Mouse (Mus musculus): ENCODE measurements at regions not wholly inside any gene's neighbourhood (a gene's known extent, or its start where the extent isn't known, plus 50 kb on each side); places are given as distances from the start of the nearest gene placed in this dataset.

DNA sequence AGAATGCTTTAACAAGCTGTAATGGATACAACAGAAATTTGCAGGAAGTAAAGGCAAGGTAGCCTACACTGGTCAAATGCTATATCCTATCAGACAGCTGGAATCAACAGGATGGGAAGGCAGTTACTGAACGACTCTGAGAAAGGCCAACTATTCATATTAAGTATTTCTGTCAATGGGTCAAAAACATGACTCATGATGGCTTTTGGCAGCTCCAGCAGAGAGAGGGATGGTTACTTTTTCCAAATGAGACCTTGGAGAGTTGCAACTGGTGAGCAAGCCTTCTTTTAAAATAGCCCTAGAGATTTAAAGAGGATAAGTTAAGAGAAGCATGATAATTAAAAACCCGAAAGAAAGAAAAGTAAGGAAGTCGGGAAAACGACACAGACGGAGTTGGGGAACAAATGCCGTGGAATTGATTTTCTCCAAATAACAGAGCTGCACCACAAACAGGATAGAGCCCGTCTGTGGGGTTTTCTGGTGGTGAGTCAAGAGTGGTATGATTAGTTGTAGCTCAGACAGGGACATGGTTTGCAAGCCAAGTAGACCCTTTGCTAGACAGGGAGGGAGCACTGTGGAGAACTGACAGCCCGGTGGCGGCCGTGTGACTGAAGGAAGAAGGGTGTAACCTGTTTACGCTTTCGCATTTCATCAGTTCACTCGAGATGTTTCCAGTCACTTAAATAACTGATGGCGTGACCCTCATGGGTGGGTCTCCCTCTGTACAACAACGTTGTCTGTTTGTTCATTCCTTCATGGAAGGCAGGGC is 3638.1 kb upstream of the Gm7489 start:
- DNase-seq = no peak

DNA sequence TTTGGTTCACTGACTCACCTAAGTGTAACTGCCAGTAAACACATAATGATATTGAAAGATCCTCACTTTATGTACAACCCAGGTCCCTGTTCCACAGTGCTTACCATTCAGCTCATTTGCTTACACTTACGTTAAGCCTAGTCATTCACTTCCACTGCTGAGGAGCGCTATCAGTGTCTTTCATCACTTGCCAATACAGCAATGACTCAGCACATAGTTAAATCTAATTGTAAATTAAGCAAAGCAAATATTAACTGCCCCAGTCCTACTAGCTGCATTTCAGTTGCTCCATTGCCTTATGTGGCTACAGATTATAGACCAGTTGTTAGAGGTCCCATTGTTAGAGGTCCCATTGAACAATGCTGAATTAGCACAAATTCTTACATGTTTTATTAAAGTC is 3624.6 kb upstream of the Gm7489 start:
- DNase-seq = no peak

DNA sequence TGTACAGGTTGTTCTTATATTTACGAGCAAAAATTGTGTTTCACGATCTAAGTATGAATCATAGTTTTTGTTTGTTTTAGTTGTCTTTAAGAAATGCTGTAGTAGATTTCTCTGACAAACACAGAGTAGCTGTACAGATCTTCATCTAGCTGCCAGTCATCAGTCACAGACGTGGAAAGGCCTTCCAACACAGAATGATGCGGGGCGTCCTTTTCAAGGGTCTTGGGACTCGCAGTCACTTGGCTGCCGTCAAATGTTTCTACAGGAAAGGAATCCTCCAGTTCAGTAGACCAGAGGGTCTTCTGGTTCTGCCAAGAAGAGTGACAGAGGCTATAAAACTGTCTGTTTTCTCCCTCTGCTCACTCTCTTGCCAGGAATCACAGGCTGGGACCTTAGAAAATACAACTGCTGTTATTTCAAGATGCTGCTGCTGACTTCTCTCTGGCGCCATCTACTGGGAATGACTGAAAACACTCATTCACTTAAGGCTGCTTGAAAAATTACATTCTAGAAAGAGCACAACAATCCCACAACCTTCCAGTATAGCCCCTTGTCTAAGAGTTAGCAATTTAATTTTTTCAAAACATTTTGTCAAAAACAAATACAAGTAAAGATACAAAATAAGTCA is 3623.3 kb upstream of the Gm7489 start:
- peak; percentile 34 to 54 for DNase-seq

DNA sequence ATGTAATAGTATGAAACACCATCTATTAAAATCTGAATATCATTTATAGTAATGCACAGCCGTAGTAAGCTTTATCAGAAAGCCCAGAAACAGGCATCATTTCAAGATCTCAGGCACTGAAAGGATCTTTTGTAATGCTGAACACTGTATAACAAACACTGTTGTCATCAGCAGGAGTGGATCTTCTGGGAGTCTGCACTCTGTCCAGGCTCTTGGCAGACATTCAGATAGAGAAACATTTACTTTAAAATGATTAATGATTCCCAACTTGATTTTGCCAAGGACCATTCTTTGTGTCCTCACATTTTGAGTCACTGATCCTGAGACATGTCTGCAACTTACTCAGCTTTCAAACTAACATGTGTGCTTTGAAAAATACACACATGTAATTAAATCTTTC is 3617.2 kb upstream of the Gm7489 start:
- DNase-seq = no peak

DNA sequence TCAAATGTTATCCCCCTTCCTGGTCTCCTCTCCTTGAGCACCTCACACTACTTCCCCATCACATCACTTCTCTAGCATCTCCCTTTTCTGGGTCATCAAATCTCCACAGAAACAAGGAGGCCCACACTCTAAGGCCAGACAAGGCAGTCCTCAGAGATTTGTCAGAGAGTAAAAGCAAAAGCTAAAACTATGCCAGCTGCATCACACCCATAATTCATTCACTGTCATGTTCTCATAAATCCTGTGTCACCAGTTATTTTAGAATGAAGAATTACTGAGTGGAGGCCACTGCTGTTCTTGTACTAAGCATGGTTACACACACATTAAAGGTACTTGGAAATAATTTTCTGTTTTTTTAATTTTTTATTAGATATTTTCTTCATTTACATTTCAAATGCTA is 3613.1 kb upstream of the Gm7489 start:
- no peak for DNase-seq

DNA sequence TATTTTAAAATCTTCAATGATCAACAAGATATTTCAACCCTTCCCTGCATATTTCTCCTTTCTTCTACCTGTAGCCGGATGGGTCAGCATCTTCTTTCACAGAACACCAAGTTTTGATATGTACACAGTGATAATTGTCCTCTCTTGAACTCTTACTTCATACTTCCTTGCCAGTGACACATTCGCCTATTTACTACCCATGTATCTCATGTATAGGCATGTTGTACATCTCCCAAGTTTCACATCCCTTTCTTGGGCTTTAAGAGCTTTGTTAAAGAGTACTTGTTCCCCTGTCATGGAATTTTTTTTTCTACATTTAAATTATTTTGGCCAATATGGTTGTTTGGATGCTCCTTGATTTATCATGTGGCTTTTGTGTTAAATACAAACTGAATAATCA is 3602.1 kb upstream of the Gm7489 start:
- no peak for DNase-seq

DNA sequence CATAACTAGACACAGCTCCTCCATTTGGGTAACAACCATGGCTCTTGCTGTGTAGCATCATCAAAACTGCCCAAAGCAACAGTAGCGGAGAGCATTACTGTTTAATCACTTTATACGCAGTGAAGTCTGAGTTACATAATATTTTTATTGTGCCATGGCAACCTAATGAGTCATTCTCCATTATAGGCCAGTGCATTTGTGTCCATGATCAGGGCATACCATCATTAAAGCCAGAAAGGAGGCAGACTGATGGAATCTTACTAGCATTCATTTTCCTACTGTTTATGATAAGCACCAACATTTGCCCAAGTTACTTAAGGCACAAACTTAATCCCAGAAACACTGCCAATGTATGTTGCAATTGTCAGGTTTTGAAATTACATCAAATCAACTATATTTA is 3601.2 kb upstream of the Gm7489 start:
- DNase-seq = no peak

DNA sequence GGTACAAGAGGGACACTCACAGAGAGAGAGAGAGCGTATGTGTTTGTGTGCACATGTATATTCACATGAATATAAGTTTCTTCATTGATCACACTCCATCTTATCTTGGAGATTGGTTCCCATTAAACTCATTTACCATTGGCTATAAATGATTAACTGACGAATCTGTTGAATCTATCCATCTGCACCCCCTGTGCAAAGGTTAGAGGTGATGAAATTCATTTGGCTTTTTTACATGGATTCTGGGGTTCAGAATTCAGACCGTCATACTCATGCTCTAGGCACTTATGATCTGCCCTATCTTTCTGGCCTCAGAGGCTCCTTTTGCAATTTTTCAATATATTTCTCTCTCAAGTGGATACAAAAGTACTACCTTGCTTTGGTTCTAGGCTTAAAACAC is 3582.9 kb upstream of the Gm7489 start:
- DNase-seq = no peak

DNA sequence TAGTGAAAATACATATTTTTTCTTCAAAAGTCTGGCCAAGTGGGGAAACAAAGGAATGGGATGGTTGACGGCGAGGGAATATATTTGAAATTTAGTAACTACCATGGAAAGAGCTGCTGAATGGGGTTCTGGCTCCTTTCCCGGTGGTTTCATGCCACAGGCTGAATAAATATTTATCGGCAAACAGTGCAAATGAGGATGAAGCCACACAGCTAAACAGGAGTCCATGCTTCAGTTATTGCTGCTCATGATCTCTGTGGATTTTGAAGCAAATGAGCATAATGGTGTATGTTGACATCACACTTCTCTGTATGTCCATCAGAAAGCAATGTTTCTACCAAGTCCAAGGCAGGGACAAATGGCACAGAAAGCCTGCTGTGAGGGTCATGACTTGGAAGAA is 3580.6 kb upstream of the Gm7489 start:
- no peak for DNase-seq

DNA sequence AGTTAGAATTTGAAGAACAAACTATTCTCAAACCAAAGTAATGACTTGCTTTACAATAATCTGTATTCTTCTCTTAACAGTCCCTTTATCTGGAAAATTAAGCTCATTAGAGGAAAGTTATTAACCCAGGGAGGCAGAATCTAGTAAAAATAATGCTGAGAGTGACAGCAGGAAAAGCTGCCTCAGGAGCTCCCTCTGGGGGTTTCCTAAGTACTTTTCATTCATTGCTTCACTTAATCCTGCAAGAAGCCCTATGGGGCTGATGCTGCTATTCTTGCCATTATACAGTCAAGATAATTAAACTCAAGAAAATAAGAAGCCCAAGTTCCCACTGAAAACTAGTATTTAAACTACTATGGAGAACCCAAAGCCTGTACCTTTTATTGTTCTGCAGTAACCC is 3563.9 kb upstream of the Gm7489 start:
- no peak for DNase-seq

DNA sequence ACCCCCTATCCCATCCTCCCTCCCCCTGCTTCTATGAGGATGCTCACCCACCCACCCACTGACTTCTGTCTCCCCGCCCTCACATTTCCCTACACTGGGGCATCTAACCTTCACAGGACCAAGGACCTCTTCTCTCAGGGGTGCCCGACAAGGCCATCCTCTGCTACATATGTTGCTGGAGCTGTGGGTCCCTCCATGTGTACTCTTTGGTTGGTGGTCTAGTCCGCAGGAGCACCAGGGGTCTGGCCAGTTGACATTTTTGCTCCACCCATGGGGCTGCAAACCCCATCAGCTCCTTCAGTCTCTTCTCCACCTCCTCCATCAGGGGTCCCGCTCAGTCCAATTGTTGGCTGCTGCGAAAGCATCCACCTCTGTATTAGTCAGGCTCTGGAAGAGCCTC is 3539.2 kb upstream of the Gm7489 start:
- DNase-seq = no peak

DNA sequence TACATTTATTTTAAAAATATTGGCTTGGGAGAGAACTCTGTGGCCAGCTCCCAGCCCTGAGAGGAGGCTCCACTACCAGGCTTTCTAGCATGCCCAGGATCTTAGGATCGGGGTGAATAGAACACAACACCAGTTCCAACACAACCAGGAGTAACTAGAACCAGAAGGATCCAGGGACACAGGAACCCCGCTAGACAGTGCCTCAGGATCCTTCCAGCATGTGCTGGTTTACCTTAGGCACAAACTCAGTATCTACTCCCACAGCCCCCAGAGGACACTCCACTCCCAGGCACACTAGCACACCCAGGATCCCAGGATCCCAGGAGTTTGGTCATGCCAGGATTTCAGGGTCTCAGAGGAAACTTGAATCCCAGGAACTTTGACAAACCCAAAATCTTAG is 3537.8 kb upstream of the Gm7489 start:
- no peak for DNase-seq

DNA sequence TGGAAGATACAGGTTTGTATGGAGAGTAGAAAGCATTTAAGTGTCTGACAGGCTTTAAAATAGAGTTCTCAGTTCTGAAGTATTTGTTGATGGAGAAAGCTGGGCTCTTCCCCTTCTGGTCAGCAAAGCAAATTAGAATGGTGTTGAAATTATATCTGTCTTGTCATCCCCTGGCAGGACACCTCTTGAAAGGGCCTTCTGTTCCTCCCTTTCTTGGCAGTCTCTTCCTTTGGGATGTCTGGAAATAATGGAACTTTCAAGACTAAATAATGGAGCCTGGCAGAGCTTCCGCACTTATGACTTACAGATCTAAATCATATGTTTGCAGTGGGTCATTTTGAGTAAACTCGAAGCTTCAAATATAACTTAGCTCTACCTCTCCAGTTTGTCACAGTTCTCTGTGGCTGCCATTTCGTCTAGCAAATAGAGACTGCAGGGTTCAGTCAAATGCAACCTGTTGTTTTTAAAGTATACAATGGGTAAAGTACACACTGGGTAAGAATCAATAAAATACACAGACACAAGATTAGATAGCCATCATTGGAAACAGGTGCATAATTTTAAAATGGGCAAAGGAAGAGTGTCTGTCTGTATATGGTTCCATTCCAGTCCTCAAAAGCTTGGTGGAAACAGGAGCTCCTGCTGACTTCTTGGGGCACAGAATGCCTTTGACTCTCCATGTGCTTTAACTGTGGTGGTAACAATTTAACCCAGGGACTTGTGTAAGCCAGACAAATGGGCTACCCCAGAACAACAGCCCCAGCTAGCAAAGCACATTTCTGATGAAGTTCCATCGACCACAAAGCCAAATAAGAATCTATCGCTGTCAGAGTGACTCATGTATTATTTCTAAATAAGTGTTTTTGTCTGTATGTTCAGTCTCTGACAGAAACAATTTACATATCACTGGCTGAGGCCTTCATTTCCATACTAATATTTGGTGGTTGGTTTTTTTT is 3524.4 kb upstream of the Gm7489 start:
- no peak for DNase-seq

DNA sequence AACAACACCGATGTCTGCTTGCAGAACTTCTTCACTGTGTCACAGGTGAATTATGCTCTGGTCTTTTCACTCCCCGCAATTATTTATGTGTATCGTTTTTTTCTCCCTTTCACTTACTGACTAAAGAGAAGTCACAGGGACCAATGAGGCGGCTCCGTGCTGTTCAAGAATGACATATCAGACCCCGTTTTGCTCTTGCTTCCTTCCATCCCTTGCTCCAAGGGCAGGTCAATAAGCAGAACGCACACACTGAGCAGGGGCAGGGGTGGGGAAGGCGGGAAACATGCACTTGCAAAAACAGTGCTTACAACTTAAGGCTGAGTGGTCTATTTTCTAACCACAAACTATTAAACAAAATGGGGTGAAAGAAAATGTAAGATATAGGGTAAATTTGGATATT is 3523.4 kb upstream of the Gm7489 start:
- DNase-seq = no peak

DNA sequence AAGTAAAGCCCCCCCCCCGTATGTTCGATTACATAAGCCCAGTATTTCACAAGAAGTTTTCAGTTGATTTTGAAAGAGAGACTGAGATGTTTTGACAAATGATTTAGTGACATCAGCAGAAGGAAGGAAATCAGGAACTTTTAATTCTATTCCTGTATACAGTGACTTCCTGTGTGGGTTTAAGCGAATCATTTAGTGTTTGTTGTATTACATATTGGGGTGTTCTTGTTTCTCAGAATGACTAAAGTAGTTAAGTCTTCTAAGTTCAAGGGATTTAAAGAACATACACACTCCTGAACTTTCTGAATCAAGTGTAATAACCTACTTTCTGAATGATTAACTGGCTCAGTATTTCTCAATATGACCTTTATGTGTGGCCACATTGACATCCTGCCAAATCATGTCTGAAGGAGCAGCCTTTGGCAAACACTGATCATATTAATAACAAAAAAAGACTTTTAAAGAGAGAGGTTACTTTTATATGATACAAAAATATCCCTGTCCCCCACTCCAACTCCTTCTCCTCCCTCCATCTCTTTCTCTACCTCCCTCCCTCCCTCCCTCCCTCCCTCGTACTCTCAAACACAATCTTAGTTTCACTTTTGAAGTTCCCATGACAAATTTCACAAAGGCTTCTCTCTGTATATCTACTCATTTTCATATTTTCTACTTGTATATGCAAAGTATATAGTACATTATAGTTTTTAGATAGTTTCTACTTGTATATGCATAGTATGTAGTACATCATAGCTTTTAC is 3522.8 kb upstream of the Gm7489 start:
- DNase-seq = no peak

DNA sequence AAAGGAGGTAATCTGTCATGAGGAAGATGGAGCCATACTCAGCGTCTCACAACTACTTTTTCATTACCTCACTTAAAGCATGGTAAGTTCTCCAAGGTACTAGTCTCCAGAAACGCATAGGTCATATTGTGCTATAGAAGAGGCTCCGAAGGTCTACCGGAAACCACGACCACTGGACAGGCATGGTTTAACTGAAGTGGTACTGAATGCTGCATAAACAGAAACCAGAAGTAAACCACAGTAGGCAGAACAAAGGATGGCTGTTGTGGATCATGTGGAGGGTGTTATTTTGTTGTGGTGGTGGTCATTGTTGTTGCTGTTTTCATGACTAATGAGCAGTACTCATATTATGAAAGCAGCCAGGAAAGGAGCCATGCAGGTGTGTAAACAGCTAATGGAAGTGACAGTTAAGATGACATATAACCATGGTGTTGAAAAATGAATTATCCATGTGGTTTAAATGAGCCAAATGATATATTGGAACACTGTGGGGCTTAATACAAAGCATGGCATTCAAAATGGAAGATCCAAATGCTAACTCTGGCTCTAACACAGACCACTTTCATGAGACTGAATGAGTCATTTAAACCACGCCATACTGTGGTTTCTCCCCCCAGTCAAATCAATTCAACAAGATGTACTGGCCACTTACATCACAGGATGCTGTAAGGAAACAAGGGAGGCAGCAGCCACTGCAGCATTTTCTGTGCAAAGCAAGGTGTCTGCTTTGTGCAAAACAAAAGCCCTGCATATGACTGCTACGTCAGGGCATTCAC is 3484.5 kb upstream of the Gm7489 start:
- DNase-seq = no peak

DNA sequence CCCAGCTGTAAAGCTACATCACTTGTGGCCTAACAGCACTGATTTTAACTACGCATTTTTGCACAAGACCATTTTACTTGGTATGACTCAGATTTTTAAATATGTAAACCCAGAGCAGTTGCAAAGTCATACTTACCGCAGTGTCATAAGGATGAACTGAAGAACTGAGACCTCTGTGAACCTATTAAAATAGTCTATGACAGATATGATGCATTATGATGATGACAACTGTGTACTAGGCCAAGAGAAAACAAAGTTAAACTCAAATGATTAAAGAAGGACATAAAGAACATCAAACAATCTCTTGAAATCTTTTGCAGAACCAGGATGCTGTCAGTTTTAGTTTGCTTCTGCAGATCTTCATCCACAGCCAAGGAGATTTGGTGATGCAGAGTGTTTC is 3483.3 kb upstream of the Gm7489 start:
- no peak for DNase-seq

DNA sequence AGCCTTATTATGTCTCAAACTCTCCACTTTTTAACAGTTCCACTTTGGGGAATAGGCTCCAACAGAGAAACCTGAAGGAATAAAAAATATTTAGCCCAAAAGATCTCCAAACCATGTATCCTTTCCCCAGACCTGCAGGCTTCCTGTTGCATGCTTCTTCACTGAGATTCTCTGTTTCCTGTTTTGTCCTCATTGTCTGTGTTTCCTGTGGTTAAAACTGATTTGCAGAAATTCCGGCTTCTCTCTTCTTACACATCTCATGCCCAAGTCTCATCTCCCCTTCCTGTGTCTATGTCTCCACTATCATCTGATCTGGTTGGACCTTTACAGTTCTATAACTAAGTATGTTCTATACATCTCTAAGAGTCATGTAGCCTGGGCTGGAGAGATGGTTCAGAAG is 3482.2 kb upstream of the Gm7489 start:
- DNase-seq = no peak

DNA sequence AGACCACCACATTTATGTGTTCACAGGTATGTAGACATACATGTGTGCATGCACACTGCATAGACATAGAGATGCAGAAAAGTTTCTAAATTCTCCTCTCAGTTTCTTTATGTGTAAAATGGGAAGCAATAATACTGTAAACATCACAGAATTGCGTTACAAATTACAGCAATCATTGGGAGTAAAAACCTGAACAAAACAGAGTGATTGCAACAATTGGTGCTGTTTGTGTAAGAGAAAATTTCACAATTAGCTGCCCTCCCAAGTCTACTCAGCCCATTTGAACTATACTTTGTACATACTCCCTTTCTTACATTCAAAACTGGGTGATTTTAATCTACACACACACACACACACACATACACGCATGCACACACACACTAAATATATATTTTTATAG is 3480.8 kb upstream of the Gm7489 start:
- DNase-seq = no peak

DNA sequence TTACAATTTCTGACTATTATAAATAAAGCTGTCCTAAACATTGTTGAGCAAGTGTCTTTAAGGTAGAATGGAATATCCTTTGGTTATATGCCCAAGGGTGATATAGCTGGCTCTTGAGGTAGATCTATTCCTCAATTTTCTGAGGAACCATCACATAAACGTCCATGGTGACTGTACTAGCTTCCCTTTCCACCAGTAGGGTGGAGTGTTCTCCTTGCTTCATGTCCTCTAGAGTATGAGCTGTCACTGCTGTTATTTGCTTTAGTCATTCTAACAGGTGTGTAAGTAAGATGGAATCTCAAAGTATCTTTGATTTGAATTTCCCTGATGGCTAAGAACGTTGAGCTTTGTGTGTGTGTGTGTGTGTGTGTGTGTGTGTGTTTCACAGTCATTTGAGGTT is 3475.7 kb upstream of the Gm7489 start:
- DNase-seq = no peak

DNA sequence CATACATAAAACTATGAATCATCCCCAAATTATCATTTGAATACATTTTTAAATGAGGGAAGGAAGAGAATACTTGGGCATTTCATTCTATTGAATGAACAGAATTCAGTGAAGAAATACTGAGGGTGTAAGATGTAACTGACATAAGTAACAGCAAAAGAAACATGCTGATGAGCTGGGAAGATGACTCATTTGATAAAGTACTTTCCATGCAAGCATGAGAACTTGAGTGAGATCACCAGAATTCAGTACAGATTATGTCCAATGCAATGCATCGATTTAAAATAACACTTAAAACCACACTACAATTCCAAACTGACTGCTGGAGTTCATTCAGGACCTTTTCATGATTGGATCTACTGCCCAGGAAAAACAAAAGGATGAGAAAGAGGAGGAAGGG is 3467.1 kb upstream of the Gm7489 start:
- no peak for DNase-seq

DNA sequence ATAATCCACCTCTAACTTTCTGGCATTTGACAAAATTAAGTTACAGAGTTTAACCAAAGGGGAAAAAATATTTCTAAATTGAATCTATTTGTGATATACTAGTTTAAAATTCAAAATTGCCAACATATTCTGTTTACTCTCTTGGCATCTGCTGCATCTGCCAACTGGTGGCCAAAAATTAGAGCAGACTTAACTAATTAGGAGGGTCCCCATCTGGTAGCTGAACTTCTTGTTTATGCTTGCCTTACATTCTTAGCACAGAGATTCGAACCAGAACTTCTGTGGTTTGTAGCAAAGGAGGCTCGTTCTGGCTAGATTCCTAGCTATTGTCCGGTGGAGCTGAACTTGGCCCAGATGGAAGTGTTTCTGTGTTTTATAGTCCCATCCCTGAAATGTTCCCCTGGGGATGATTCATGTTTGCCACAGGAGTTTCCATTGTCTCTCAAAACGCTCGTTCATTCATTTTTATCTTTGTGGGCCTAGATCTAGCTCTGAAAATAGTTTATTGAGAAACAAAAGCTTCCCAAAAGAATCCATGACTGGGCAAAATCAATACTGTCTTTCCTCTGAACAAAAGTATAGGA is 3461.5 kb upstream of the Gm7489 start:
- DNase-seq = no peak
